Mouse (Mus musculus) T-cell, adult 66 days (primary cell): ENCODE results near the gene Prss41. TPM values are rescaled to one million over a fixed set of nuclear protein-coding genes. Genes with fewer than 3 reads are reported as not detected.

Source experiments
- total RNA-seq, 2 experiments: library from RNA; stranded (reverse); gene quantifications; 3 replicates in 1 of 2; 4 replicates in 1 of 2; pipeline ENCODE4 v1.2.4; 2023

Gene Prss41
- 1 to 10 TPM; 1.0 to 1.2 TPM for total RNA-seq

DNA sequence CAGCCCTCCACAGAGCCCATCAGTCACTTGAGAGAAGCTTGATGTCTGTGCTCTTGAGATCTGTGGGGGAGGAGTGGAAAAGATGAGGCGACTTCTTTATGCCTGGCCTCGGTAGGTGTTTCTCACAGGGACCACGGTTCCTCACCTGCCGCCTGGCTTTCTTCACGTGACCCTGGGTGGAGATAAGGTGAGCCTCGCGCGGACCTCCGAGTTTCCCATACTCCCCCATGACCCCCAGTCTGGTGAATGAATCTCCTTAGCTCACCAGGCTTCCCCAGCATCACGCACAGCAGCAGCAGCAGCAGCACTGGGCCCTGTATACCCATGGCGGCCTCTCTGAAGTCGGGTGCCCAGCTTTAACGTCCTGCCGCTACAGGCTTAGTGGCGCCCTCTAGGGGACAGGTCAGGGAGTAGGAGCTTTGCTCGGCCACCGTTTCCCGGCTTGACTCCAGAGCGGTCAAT is at the start of gene Prss41, which contains the start of gene Prss32:
Gene Prss41 (minus strand): TSS at position 361 of the 462 bp plus-strand sequence.
Gene Prss32 (plus strand): TSS at position 44 of the 462 bp plus-strand sequence.

DNA sequence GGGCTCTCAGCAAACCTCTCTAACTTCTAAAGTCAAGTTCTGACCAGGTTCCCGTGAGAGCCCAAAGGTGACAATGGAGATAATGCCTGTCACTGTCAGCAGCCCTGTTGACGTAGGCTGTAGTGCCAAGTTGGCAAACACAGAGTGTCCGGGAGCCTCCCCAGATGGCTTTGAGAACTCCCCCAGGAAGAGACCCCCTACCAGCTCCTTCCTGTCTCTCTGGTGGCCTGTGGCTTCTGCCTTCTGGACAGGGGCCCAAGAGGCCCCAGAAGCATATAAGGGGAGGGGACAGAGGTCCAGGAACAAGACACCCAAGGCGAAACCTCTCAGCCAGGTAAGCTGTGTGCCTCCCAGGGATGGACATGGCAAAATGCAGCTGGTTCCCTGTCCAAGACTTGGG is 36.6 kb upstream of the Prss41 start, which contains the start of the genes Dcpp1 and Dcpp2:
Gene Dcpp1 (plus strand): TSS at position 301 of the 400 bp plus-strand sequence.
Gene Dcpp2 (plus strand): TSS at position 305 of the 400 bp plus-strand sequence.

GRCm38 (mm10) chr17:23867756-23868155 is 23.8 kb upstream of the Prss41 start, which contains the start of gene Prss21:
TSS of gene Prss21 (plus strand) at chr17:23868056.

DNA sequence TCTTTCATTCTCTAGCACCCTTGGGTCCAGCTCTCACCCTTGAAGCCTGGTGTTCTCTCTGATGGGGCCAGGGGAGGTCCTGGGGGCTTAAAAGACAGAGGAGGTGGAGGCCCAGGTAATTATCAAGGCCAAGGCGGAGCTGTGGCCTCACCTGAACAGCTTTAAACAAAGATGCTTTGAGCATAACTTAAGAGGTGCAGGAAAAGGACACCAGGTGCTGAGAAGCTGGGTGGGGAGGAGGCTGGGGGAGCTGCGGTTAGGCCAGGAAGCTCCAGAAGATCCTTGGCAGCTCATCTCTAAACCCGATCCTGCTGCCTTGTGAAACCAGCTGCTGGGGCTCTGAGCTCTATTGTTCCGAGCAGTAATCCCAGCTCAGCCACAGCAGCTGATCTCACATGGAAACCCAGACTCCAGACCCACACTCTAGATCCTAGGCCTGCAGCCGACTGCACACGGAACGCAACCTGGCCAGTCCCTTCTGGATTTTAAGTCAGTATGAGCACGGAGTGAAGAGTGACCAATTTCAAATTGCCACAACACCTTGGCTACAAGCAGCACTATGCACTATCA is 7.9 kb downstream of the Prss41 start, which contains the start of gene Prss33:
Gene Prss33 (minus strand): TSS at position 51 of the 570 bp plus-strand sequence.

DNA sequence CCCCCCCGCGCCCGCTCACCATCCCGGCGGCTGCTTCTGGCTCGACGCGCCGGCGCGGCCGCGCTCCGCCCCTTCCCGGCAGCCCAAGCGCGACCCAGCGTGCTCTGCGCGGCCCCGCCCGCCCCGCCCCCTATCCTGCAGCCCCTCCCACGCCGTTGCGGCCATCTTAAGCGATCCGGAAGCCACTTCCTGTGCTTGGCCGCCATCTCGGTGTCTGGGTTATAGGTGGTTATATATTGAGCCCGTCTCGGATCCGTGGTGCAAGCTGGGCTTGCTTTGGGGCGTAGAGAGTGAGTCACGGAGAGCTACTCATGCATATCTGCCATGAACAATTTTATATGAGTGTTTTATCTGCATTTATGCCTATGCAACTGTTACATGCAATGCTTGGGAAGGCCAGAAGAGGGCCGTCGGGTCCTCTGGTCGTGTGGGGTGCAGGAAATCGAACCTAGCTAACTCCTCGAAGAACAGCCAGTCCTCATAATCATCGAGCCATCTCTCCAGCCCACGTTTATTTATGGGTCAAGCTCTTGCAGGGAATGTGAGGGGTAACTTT is 14.8 kb downstream of the Prss41 start, which contains the start of gene Elob:
Gene Elob (minus strand): TSS at position 73 of the 556 bp plus-strand sequence.

DNA sequence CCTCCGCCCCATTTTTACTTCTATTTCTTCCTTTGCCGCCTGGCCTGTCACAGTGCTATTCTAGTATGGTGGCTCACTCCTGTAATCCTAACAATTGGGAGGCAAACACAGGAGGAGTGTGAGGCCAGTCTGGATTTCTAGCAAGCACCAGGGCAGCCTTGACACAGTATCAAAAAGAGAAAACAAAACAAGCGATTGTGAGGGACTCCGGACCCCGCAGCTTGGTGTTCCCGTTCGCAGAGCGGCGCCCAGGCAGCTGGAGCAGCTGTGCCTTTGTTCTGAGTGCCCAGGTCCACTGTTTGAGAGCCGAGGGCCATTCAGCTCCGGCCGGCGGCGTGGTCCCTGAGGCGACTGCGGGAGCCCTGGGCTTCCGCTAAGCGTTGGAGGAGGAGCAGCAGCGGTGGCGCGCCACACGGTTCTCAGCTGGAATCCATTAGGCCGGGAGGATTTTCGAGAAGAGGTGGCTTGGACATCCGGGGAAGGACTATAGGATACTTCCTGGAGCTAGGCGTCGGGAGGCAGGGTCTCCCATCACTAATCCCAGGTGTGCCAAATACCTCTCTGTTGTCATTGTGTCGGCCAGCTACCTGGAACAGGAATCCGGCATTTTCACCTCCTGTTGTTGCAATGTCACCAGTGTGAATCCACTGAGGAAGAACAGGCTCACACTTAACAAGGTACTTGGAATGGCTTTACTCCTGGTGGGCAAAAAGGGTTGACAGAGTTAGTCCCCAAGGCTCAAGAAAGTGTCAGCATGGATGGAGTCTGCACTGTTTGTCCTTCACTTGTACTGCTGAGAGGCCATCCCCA is 53.5 kb downstream of the Prss41 start, which contains the start of gene Srrm2:
Gene Srrm2 (plus strand): TSS at position 264 of the 810 bp plus-strand sequence.

Other genes with a start within 250 kb of the Prss41 start
- gene Zfp13, start 244.7 kb downstream of the Prss41 start, total RNA-seq, result not detected
- not detected for gene Zscan10, start 243.3 kb downstream of the Prss41 start, total RNA-seq
- gene Mmp25, start 198.9 kb downstream of the Prss41 start, total RNA-seq, result 1 to 10 TPM in 1 of 2 experiments, under 1 TPM in 1; 0.47 to 1.0 TPM
- not detected for gene Bicdl2, start 183.7 kb downstream of the Prss41 start, total RNA-seq
- gene Hcfc1r1, start 170.6 kb downstream of the Prss41 start, total RNA-seq, result 10 to 100 TPM; 34.9 to 35.2 TPM
- gene Thoc6, start 170.3 kb downstream of the Prss41 start, total RNA-seq, result 10 to 100 TPM; 18.6 to 19.2 TPM
- 10 to 100 TPM; 24.3 to 27.1 TPM for gene Tnfrsf12a, start 166.7 kb downstream of the Prss41 start, total RNA-seq
- not detected for gene Cldn6, start 164.9 kb downstream of the Prss41 start, total RNA-seq
- gene Cldn9, start 160.1 kb downstream of the Prss41 start, total RNA-seq, result not detected
- gene 1520401A03Rik, start 121.4 kb downstream of the Prss41 start, total RNA-seq, result not detected
- 10 to 100 TPM; 35.4 to 36.1 TPM for gene Pkmyt1, start 117.8 kb downstream of the Prss41 start, total RNA-seq
- gene Paqr4, start 103.3 kb downstream of the Prss41 start, total RNA-seq, result 1 to 10 TPM; 2.5 to 6.1 TPM
- gene Kremen2, start 98.3 kb downstream of the Prss41 start, total RNA-seq, result 1 to 10 TPM; 2.6 to 2.9 TPM
- gene Flywch1, start 72.6 kb downstream of the Prss41 start, total RNA-seq, result 10 to 100 TPM; 29.1 to 32.6 TPM
- gene Flywch2, start 58.1 kb downstream of the Prss41 start, total RNA-seq, result under 1 TPM in 1 of 2 experiments, not detected in 1; 0.89 TPM
- 1,000 to 10,000 TPM; 1,478 to 1,622 TPM for gene Srrm2, start 53.6 kb downstream of the Prss41 start, total RNA-seq
- gene Elob, start 15.0 kb downstream of the Prss41 start, total RNA-seq, result 100 to 1,000 TPM; 205 to 212 TPM
- not detected for gene Prss33, start 8.1 kb downstream of the Prss41 start, total RNA-seq
- gene Prss32, start 317 bp downstream of the Prss41 start, total RNA-seq, result not detected
- gene Prss21, start 23.9 kb upstream of the Prss41 start, total RNA-seq, result not detected
- gene Dcpp1, start 36.7 kb upstream of the Prss41 start, total RNA-seq, result not detected
- not detected for gene Dcpp2, start 36.7 kb upstream of the Prss41 start, total RNA-seq
- gene Dcpp3, start 73.3 kb upstream of the Prss41 start, total RNA-seq, result not detected
- gene Sbp, start 97.5 kb upstream of the Prss41 start, total RNA-seq, result not detected
- not detected for gene Sbpl, start 111.1 kb upstream of the Prss41 start, total RNA-seq
- gene Prss30, start 136.4 kb upstream of the Prss41 start, total RNA-seq, result 1 to 10 TPM; 1.4 to 1.7 TPM
- not detected for gene Prss22, start 153.9 kb upstream of the Prss41 start, total RNA-seq
- gene Prss27, start 194.0 kb upstream of the Prss41 start, total RNA-seq, result not detected
- 10 to 100 TPM; 33.8 to 39.2 TPM for gene Kctd5, start 229.3 kb upstream of the Prss41 start, total RNA-seq